Mouse (Mus musculus) hindbrain, embryonic 16.5 days (tissue): ENCODE data around the gene Trappc3l. TPM values are rescaled to one million over a fixed set of nuclear protein-coding genes. Genes with fewer than 3 reads are reported as not detected.

ENCODE experiments used
- ATAC-seq: fragments of 200-750 bp; cut with Nextera tagmentation; 2 replicates; pipeline ENCODE4 v1.8.0; 2017; ENCODE audit warnings: moderate TSS enrichment, moderate library complexity
- H3K27ac ChIP-seq: fragments of 300-500 bp; sonication (generic); 2 replicates; pipeline ENCODE4 v1.5.1; 2014; ENCODE audit warnings: low read depth, mild to moderate bottlenecking, control low read depth, low read length, moderate library complexity
- H3K27me3 ChIP-seq: fragments of 300-500 bp; sonication (generic); replicated peaks from 2 replicates; pipeline ENCODE4 v1.6.1; 2014; ENCODE audit warnings: low read length; ENCODE audit not compliant: control insufficient read depth, insufficient read depth
- H3K36me3 ChIP-seq: fragments of 300-500 bp; sonication (generic); 2 replicates; pipeline ENCODE4 v1.6.1; 2014; ENCODE audit warnings: mild to moderate bottlenecking, low read length, moderate library complexity, mixed read lengths; ENCODE audit not compliant: control insufficient read depth, insufficient read depth
- H3K4me1 ChIP-seq: fragments of 300-500 bp; sonication (generic); 2 replicates; pipeline ENCODE4 v1.6.1; 2014; ENCODE audit warnings: low read depth, low read length; ENCODE audit not compliant: control insufficient read depth, insufficient read depth
- H3K4me2 ChIP-seq: fragments of 300-500 bp; sonication (generic); 2 replicates; pipeline ENCODE4 v1.6.1; 2014; ENCODE audit warnings: mild to moderate bottlenecking, low read length, control low read depth, moderate library complexity
- H3K4me3 ChIP-seq: fragments of 300-500 bp; sonication (generic); 2 replicates; pipeline ENCODE4 v1.5.1; 2014; ENCODE audit warnings: mild to moderate bottlenecking, low read length, control low read depth, moderate library complexity
- H3K9ac ChIP-seq: fragments of 300-500 bp; sonication (generic); 2 replicates; pipeline ENCODE4 v1.6.1; 2014; ENCODE audit warnings: low read depth, mild to moderate bottlenecking, control low read depth, low read length, moderate library complexity
- H3K9me3 ChIP-seq: fragments of 300-500 bp; sonication (generic); 2 replicates; pipeline ENCODE4 v1.6.1; 2014; ENCODE audit warnings: mild to moderate bottlenecking, low read length, moderate library complexity; ENCODE audit not compliant: control insufficient read depth
- WGBS: fragments of 180-500 bp; shearing (Covaris S2); extraction: QIAGEN DNeasy Blood & Tissue Kit; methylation state at CpG from one replicate; pipeline ENCODE4 v1.1.7; 2014; 5-methylcytosine and 5-hydroxymethylcytosine counted together
- polyA plus RNA-seq: library from polyadenylated mRNA; unstranded; fragments of >200 nt; fragmentation: Nextera tagmentation; extraction: Ambion mirVana; gene quantifications from 2 replicates; pipeline ENCODE4 v1.2.1, GENCODE M21; 2015

Gene Trappc3l
- polyA plus RNA-seq, 1 experiment from 2014 or later: not detected

DNA sequence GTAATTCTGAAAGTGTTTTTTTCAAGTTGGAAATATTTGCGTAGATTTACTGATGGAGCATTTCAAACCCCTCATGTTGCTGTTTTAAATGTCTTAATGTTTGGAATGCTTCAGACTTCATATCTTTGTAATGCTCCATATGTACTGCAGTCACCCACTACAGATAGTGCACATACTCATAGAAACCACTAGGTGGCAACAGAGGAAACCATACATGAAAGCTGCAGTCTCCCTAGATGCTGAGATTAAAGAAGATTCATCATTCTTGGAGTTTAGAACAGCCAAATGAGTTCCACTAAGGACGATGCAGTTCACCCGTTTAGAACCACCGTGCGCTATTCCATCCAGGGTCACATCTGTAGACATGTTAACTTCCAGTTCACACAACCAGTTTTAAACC, 810 bp upstream of the Trappc3l start:
- WGBS: 10% methylated on average over 5 of the region's 5 CpGs
- Histone ChIP-seq H3K4me2 (no peak overlapping the region), H3K9me3 (no peaks in the 10 kb centered on the region), H3K4me1 (no peaks in the 10 kb centered on the region; the same call in 1 of the 2 replicates), H3K4me3 (no peak overlapping the region), H3K9ac (no peak overlapping the region), H3K36me3 (no peaks in the 10 kb centered on the region), H3K27me3 (no peaks in the 10 kb centered on the region), H3K27ac (no peak overlapping the region)
- peak; percentile 92 for ATAC-seq

DNA sequence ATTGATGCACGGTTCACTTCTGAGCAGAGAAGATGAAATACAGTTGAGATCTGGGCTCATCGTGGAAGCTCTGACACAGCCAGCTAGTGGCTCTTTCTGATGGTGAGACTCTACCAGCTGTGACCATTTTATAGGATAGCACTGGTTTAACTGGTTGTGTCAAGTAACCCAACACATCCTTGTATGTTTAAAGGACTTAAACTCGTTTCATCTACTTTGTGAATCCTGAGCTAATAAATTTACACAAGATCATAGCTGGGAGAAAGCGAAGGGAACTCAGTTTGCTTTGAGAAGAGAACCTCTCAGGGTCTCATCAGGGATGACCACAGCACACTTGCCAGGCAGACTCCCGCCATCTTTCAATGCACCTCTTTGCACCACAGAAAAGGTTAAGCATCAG, 6.8 kb downstream of the Trappc3l start, which contains the start of gene Calhm4:
TSS of gene Calhm4 (minus strand) at position 101 of the 400 bp plus-strand sequence.
- Histone ChIP-seq H3K27ac (no peak within 1 kb of the TSS), H3K4me3 (no peak within 1 kb of the TSS), H3K9ac (no peak within 1 kb of the TSS), H3K4me1 (no peaks in the 10 kb centered on the region), H3K27me3 (no peaks in the 10 kb centered on the region), H3K4me2 (no peak within 1 kb of the TSS), H3K9me3 (no peaks in the 10 kb centered on the region), H3K36me3 (no peaks in the 10 kb centered on the region)
- ATAC-seq: no peak
- 86% methylated on average over 5 of the region's 5 CpGs for WGBS

DNA sequence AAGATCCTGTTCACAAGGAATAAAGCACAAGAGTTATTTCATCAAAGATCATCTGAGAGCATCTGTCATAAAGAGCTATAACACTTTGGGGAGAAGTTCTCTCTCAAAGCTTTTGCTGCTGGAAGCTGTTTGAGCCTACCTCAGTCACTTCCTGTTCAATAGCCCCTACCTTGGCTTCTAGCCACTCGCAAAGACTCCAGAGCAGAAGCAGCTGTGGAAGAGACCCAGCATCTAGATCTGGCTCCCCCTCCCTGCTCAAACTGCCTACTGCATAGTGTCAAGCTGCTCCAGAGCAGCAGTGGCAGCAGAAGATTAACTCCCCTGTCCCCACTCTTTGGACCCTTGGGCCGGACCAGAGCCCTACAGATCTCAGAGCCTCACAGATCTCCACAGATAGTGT, 16.6 kb downstream of the Trappc3l start:
- Histone ChIP-seq H3K27me3 (no peaks in the 10 kb centered on the region), H3K4me2 (no peak overlapping the region), H3K4me3 (no peak overlapping the region), H3K9me3 (no peaks in the 10 kb centered on the region), H3K9ac (no peak overlapping the region), H3K27ac (no peak overlapping the region), H3K36me3 (no peaks in the 10 kb centered on the region), H3K4me1 (no peaks in the 10 kb centered on the region)
- WGBS: 98% methylated on average over 2 of the region's 2 CpGs
- no peak for ATAC-seq

DNA sequence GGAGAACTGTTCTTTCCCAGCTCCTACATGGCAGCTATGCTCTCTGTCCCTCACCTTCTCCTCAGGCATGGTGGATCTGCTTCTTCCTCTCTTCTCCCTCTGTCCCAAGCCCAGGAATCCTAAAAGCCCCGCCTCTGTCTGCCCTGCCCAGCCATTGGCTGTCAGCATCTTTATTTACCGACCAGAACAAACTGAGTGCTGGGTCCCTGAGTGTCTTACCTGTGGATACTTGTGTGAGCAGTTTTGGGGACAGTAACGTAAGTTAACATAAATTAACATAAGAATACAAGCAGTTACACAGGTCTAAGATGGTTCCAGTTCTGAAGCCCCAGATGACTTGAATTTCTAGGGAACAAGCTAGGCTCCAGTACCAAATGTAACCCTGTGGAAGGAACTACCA, 29.2 kb downstream of the Trappc3l start:
- Histone ChIP-seq H3K27ac (no peak overlapping the region), H3K36me3 (no peaks in the 10 kb centered on the region), H3K4me1 (no peaks in the 10 kb centered on the region), H3K9me3 (no peaks in the 10 kb centered on the region), H3K4me3 (no peak overlapping the region), H3K9ac (no peak overlapping the region), H3K27me3 (no peaks in the 10 kb centered on the region), H3K4me2 (no peak overlapping the region)
- ATAC-seq: no peak
- WGBS: 68% methylated on average over 3 of the region's 3 CpGs

DNA sequence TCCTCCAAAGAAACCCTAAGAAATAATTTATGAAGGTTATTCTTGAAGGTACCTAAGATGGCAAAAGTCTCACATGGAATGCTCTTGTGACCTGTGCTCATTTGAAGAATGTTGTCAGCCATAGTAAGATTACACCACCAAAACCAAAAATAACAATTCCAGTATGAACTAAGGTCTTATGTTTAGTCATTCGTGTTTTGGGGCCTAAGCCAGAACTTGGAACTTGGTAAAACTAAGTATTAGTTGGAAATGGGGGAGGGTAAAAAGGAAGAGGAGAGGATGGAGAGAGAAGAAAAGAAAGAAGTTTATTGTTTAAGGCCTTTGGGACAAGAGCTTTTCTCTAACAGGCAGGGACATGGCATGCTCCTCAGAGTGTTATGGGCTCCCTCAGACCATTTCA, 32.2 kb downstream of the Trappc3l start:
- no peak for ATAC-seq
- H3K4me2 ChIP-seq: no peak overlapping the region
- no peak overlapping the region for H3K9ac ChIP-seq
- H3K4me3 ChIP-seq: no peak overlapping the region
- no peaks in the 10 kb centered on the region for H3K27me3 ChIP-seq
- H3K36me3 ChIP-seq: no peaks in the 10 kb centered on the region
- no peaks in the 10 kb centered on the region for H3K4me1 ChIP-seq
- H3K9me3 ChIP-seq: no peaks in the 10 kb centered on the region
- no peak overlapping the region for H3K27ac ChIP-seq
- WGBS: 63% methylated on average over 1 of the region's 1 CpGs

DNA sequence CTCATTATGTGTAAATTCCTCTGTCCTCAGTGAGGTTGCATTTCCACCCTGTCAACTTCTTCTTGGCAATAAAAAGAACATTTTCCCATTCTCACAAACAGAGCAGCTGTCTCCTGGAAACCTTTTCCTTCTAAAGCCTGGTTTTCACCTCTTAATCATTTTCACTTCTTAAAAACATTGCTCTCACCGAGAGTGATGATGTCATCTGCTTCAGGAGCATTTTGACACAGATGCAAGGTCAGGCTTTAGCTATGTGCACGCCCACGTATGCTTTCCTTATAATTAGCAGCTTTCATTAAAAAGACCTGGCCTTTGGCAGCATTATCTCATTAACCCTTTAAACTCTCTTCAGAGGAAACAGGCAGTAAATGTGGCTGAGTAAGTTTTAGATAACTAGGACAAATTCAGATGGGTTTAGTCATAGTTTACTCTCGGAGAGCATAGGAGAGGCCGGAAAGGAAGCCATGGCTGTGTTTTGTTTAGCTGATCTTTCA, 33.6 kb downstream of the Trappc3l start:
- Histone ChIP-seq H3K27ac (no peak overlapping the region), H3K4me3 (no peak overlapping the region), H3K9ac (no peak overlapping the region), H3K4me2 (no peak overlapping the region), H3K27me3 (no peaks in the 10 kb centered on the region), H3K4me1 (no peaks in the 10 kb centered on the region), H3K9me3 (no peaks in the 10 kb centered on the region), H3K36me3 (no peaks in the 10 kb centered on the region)
- no peak for ATAC-seq
- 58% methylated on average over 5 of the region's 5 CpGs for WGBS

DNA sequence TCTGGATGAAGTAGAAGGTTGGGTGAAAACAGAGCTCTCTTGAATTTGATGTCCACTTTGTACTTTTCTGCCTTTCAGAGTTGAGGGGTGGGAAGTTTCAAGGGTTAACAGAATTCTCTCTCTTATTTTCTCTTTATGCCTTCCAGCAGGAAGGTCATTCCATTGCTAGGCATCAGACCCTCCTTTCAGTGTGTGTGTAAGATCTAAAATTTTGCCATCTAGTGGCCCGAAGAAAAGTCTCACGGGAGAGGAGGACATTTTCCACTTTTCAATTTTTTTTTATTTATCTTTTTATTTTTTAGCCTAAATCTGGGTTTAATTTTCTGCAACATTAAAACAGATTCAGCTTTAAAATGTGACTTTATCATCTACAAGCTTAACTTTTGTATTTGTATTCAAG, 34.3 kb downstream of the Trappc3l start:
- no peak for ATAC-seq
- no peak overlapping the region for H3K27ac ChIP-seq
- WGBS: 72% methylated on average over 2 of the region's 2 CpGs
- no peaks in the 10 kb centered on the region for H3K36me3 ChIP-seq
- no peaks in the 10 kb centered on the region for H3K4me1 ChIP-seq
- no peaks in the 10 kb centered on the region for H3K9me3 ChIP-seq
- no peak overlapping the region for H3K4me3 ChIP-seq
- H3K27me3 ChIP-seq: no peaks in the 10 kb centered on the region
- no peak overlapping the region for H3K9ac ChIP-seq
- H3K4me2 ChIP-seq: no peak overlapping the region

DNA sequence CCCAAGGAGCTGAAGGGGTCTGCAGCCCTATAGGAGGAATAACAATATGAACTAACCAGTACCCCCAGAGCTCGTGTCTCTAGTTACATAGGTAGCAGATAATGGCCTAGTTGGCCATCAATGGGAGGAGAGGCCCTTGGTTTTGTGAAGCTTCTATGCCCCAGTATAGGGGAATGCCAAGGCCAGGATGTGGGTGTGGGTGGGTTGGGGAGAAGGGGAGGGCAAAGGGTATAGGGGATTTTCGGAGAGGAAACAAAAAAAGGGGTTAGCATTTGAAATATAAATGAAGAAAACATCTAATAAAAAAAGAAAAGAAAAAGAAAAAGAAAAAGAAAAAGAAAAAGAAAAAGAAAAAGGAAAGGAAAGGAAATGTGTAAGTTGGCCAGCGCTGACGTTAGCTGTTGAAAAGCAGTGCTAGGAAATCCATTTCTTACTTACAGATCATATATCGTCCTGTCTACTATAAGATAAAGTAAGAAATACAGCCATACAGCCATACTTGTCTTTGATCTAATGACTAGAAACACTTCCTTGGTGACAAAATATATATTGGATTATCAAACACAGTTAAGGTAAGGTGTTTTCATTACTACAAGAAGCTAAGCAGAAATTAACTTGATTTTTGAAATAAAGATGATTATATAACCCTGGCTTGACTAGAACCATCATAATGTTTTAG, 37.3 kb downstream of the Trappc3l start:
- no peak for ATAC-seq
- H3K9ac ChIP-seq: no peak overlapping the region
- H3K4me3 ChIP-seq: no peak overlapping the region
- WGBS: 82% methylated on average over 5 of the region's 5 CpGs
- no peaks in the 10 kb centered on the region for H3K27me3 ChIP-seq
- H3K9me3 ChIP-seq: no peaks in the 10 kb centered on the region
- H3K36me3 ChIP-seq: no peaks in the 10 kb centered on the region
- no peak overlapping the region for H3K4me2 ChIP-seq
- no peaks in the 10 kb centered on the region for H3K4me1 ChIP-seq
- no peak overlapping the region for H3K27ac ChIP-seq

DNA sequence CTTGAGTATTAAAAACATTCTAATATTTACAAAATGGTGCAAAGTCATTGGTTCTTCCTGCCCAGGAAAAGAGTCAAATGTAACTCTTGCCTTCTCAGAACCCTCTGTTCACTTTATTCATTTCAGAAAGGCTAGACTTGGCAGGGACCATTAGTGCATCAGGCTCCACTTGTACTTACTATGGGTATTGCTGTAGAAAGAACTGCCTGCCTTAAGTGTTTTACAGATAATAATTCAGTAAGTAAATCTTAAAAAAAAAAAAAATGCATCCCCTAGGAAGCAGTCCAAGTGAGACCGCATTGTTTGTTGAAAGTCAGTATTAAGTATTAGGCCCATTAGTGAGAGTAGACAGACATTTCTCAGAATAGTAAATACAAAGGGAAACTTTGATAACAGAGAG, 49.1 kb downstream of the Trappc3l start:
- no peaks in the 10 kb centered on the region for H3K36me3 ChIP-seq

More for the DNA sequence above, 49.1 kb downstream of the Trappc3l start:
- H3K4me2 ChIP-seq: no peak overlapping the region
- WGBS: 97% methylated on average over 1 of the region's 1 CpGs
- ATAC-seq: no peak
- no peak overlapping the region for H3K4me3 ChIP-seq
- H3K9me3 ChIP-seq: no peaks in the 10 kb centered on the region
- no peak overlapping the region for H3K27ac ChIP-seq
- H3K9ac ChIP-seq: no peak overlapping the region
- H3K4me1 ChIP-seq: no peaks in the 10 kb centered on the region
- H3K27me3 ChIP-seq: no peaks in the 10 kb centered on the region
